Mouse (Mus musculus) kidney, embryonic 16.5 days (tissue): Measurements from ENCODE around the gene Gpr107. TPM values are rescaled to one million over a fixed set of nuclear protein-coding genes. Genes with fewer than 3 reads are reported as not detected.

Source experiments
- ATAC-seq: fragments of 200-750 bp; cut with Nextera tagmentation; 2 replicates; pipeline ENCODE4 v1.8.0; 2017; ENCODE audit warnings: moderate TSS enrichment; ENCODE audit not compliant: low FRiP score, low TSS enrichment
- H3K27ac ChIP-seq: fragments of 300-500 bp; sonication (generic); 2 replicates; pipeline ENCODE4 v1.5.1; 2014; ENCODE audit warnings: low read length
- H3K27me3 ChIP-seq: fragments of 300-500 bp; sonication (generic); 2 replicates; pipeline ENCODE4 v1.6.1; 2014; ENCODE audit warnings: low read length, control low read depth, mixed read lengths; ENCODE audit not compliant: insufficient read depth
- H3K36me3 ChIP-seq: fragments of 300-500 bp; sonication (generic); 2 replicates; pipeline ENCODE4 v1.6.1; 2014; ENCODE audit warnings: low read length, control low read depth, mixed read lengths; ENCODE audit not compliant: insufficient read depth
- H3K4me1 ChIP-seq: fragments of 300-500 bp; sonication (generic); 2 replicates; pipeline ENCODE4 v1.6.1; 2014; ENCODE audit warnings: low read length, control low read depth, mixed read lengths; ENCODE audit not compliant: insufficient read depth
- H3K4me2 ChIP-seq: fragments of 300-500 bp; sonication (generic); replicated peaks from 2 replicates; pipeline ENCODE4 v1.6.1; 2014; ENCODE audit warnings: low read depth, low read length
- H3K4me3 ChIP-seq: fragments of 300-500 bp; sonication (generic); 2 replicates; pipeline ENCODE4 v1.5.1; 2014; ENCODE audit warnings: mild to moderate bottlenecking, low read length
- H3K9ac ChIP-seq: fragments of 300-500 bp; sonication (generic); replicated peaks from 2 replicates; pipeline ENCODE4 v1.6.1; 2014; ENCODE audit warnings: low read length
- H3K9me3 ChIP-seq: fragments of 300-500 bp; sonication (generic); 2 replicates; pipeline ENCODE4 v1.6.1; 2016; ENCODE audit warnings: low read length, control low read depth
- WGBS: fragments of 180-500 bp; shearing (Covaris S2); extraction: QIAGEN DNeasy Blood & Tissue Kit; methylation state at CpG from one replicate; pipeline ENCODE4 v1.1.7; 2014; 5-methylcytosine and 5-hydroxymethylcytosine counted together
- polyA plus RNA-seq: library from polyadenylated mRNA; unstranded; fragments of >200 nt; fragmentation: Nextera tagmentation; extraction: Ambion mirVana; gene quantifications from 2 replicates; pipeline ENCODE4 v1.2.1, GENCODE M21; 2015

The Gpr107 gene
- polyA plus RNA-seq, 1 experiment from 2014 or later: 38.3 TPM

DNA sequence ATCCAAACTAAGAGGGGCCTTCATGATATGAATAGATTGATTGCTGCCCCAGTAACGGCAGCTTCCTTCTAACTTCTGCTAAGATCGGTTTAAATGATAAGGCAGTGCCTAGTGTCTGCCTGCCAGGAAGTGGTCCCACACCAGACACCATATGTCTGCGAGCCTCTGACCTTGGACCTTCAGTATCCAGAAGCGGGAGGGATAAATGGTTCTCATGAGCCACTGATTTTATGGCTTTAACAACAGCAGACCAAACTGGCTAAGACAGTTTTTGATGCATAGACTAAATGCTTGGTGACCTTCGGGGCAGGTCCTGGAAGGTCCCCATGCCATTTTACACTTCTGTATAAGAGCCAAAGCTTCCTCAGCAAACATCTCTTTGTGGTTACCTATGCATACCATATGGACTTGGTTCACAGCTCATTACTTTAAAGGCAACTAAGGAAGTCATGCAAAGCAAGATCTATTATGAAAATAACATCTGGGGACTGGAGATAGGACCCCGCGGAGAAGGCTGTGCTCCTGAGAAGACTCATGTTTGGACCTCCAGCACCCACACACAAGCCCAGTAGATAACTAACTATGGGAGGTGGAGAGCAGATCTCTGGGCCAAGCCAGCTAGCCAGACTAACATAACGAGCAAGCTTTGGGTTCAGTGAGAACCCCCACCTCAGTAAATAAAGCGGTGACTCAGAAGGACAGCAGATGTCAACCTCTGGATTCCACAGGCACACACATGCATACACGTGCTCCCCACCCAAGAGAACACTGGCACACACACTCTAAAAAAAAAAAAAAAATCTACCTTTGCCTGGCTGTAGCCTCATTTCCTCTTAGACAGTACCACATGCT is 36.8 kb upstream of the Gpr107 start:
- H3K4me1 ChIP-seq: peaks cover 21% of the 10 kb centered on the region
- 0 out of 2 replicates have a peak, but pooled peaks cover 4% of the 10 kb centered on the region for H3K36me3 ChIP-seq
- H3K4me2 ChIP-seq: no peak overlapping the region
- no peak for ATAC-seq
- 22% methylated on average over 10 of the region's 10 CpGs for WGBS
- no peak overlapping the region for H3K4me3 ChIP-seq
- peak overlapping the region; percentile 31; the same call in 1 of the 2 replicates for H3K27ac ChIP-seq
- H3K9me3 ChIP-seq: no peaks in the 10 kb centered on the region
- no peak overlapping the region for H3K9ac ChIP-seq
- H3K27me3 ChIP-seq: no peaks in the 10 kb centered on the region

DNA sequence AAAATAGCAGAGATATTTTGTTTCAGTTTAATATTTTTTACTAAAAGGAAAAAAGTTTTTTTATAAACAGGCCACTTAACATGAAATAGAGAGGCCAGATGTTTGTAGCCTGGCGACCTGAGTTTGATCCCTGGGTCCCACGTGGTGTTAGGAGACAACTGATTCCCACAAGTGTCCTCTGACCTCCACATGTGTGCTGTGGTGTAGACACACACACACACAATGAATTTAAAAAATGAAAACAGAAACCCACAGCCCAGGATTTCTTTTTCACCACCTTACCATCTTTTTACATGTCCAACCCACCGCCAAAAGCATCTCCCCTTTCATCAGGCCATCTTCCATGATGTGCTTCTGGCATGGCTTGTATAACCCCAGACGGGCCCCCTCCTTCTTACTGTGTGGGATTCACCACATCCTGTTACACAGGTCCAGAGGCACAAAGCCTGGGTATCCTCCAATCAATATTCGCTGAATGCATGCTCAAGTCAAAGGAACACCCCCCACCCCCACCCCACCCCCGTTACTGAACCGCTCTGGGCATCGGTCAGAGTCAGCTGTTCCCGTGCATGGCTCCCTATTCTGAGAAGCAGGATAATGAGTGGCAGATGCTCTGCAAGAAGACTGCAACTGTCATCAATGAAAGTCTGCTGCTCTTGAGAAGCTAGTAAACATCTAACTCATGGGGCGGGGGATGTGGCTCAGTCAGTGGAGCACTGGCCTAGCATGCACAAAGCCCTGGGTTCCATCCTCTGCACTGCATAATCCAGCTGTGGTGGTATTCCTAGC is 36.0 kb upstream of the Gpr107 start:
- no peak overlapping the region for H3K4me2 ChIP-seq
- no peak overlapping the region for H3K9ac ChIP-seq
- H3K27me3 ChIP-seq: no peaks in the 10 kb centered on the region
- H3K36me3 ChIP-seq: 0 out of 2 replicates have a peak, but pooled peaks cover 4% of the 10 kb centered on the region
- peaks cover 23% of the 10 kb centered on the region for H3K4me1 ChIP-seq
- WGBS: 49% methylated on average over 10 of the region's 10 CpGs
- no peak overlapping the region for H3K4me3 ChIP-seq
- H3K9me3 ChIP-seq: no peaks in the 10 kb centered on the region
- H3K27ac ChIP-seq: no peak overlapping the region
- ATAC-seq: no peak

- Histone ChIP-seq H3K9ac (no peak overlapping the region), H3K9me3 (no peaks in the 10 kb centered on the region), H3K4me3 (no peak overlapping the region), H3K27ac (no peak overlapping the region), H3K4me2 (no peak overlapping the region), H3K27me3 (no peaks in the 10 kb centered on the region), H3K36me3 (0 out of 2 replicates have a peak, but pooled peaks cover 4% of the 10 kb centered on the region), H3K4me1 (peaks cover 22% of the 10 kb centered on the region)
- ATAC-seq: no peak
- 93% methylated on average over 3 of the region's 3 CpGs for WGBS
Measured at GRCm38 (mm10) chr2:31118211-31118610, 33.9 kb upstream of the Gpr107 start.

- Histone ChIP-seq H3K4me1 (peaks cover 22% of the 10 kb centered on the region), H3K27ac (no peak overlapping the region), H3K27me3 (no peaks in the 10 kb centered on the region), H3K4me2 (no peak overlapping the region), H3K36me3 (0 out of 2 replicates have a peak, but pooled peaks cover 4% of the 10 kb centered on the region), H3K9me3 (no peaks in the 10 kb centered on the region), H3K9ac (no peak overlapping the region), H3K4me3 (no peak overlapping the region)
- no peak for ATAC-seq
- WGBS: 86% methylated on average over 10 of the region's 10 CpGs
Measured at GRCm38 (mm10) chr2:31118639-31119380, 33.3 kb upstream of the Gpr107 start.

DNA sequence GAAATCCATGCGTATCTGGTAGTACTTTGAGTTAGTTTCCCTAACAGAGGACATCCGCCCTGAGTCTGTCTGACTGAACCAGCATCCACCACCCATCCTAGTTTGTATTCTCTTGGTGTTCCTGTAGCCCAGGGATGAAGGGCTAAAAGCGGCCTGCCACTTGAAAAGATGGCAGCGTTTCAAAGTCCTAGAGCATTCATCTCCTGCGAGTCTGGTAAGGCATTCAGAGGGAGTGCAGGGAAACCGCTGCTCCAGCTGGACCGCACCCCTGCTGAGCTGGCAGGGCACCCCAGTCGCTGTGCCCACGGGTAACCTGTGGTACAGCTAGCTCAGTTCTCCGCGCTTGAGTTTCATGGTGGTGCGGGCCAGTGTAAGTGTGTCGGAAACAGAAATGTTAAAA is 32.3 kb upstream of the Gpr107 start:
- H3K9ac ChIP-seq: no peak overlapping the region
- no peaks in the 10 kb centered on the region for H3K27me3 ChIP-seq
- no peak overlapping the region for H3K27ac ChIP-seq
- no peak overlapping the region for H3K4me2 ChIP-seq
- WGBS: 79% methylated on average over 13 of the region's 13 CpGs
- H3K4me1 ChIP-seq: peaks cover 22% of the 10 kb centered on the region
- H3K36me3 ChIP-seq: no peaks in the 10 kb centered on the region
- H3K4me3 ChIP-seq: no peak overlapping the region
- H3K9me3 ChIP-seq: no peaks in the 10 kb centered on the region
- no peak for ATAC-seq

DNA sequence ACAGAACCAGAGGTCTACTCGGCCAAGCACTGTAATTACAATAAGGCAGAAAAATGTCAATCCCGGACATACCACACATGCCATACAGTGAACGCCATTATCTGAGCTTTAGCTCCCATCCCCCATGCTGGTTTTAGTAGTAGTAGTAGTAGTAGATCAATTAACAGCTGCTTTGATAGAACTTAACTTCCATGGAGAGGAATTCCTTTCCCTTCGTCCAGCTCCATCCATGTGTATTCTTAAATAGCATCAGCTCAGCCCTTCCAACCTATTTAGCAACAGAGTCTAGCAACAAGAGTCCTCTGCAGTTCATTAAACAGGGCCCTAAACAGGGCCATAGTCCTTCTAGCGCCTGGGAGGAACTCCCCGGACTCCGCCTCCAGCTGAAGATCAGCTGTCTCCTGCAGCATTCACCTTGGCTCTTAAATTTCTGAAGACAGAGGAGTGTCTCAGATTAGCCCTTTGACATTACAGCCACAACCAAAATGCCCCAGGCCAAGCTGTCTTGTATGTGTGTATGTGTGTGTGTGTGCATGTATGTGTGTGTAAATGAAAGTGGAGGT is 30.9 kb upstream of the Gpr107 start:
- no peak overlapping the region for H3K4me2 ChIP-seq
- H3K9me3 ChIP-seq: no peaks in the 10 kb centered on the region
- no peak overlapping the region for H3K4me3 ChIP-seq
- no peak overlapping the region for H3K27ac ChIP-seq
- no peaks in the 10 kb centered on the region for H3K27me3 ChIP-seq
- H3K36me3 ChIP-seq: no peaks in the 10 kb centered on the region
- no peak for ATAC-seq
- WGBS: 75% methylated on average over 7 of the region's 7 CpGs
- no peak overlapping the region for H3K9ac ChIP-seq
- peaks cover 8% of the 10 kb centered on the region for H3K4me1 ChIP-seq

DNA sequence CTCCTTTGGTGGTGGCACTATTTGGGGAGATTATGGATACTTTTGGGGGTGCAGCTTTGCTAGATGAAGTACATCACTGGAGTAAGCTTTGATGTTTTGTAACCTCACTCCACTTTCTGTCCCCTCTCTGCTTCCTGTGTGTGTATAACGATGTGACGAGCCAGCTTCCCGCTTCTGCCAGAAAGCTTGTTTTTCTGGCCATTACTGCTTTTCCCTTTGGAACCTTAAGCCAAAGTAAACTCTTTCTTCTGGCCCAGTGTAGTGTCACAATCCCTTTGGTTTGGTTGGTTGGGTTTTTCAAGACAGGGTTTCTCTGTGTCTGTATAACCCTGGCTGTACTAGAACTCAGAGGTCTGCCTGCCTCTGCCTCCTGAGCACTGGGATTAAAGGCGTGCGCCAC is 29.3 kb upstream of the Gpr107 start:
- H3K27ac ChIP-seq: no peak overlapping the region
- WGBS: 82% methylated on average over 5 of the region's 5 CpGs
- ATAC-seq: no peak

GRCm38 (mm10) chr2:31123493-31123892 is 28.6 kb upstream of the Gpr107 start:
- Histone ChIP-seq H3K4me2 (no peak overlapping the region), H3K27me3 (no peaks in the 10 kb centered on the region), H3K36me3 (no peaks in the 10 kb centered on the region), H3K4me1 (peaks cover 12% of the 10 kb centered on the region; the same call in 1 of the 2 replicates), H3K9me3 (no peaks in the 10 kb centered on the region), H3K9ac (no peak overlapping the region), H3K4me3 (no peak overlapping the region), H3K27ac (no peak overlapping the region)
- 92% methylated on average over 5 of the region's 5 CpGs for WGBS
- no peak for ATAC-seq

More for the DNA sequence above, 29.3 kb upstream of the Gpr107 start:
- Histone ChIP-seq H3K27me3 (no peaks in the 10 kb centered on the region), H3K4me3 (no peak overlapping the region), H3K9ac (no peak overlapping the region), H3K9me3 (no peaks in the 10 kb centered on the region), H3K4me2 (no peak overlapping the region), H3K36me3 (no peaks in the 10 kb centered on the region), H3K4me1 (peaks cover 12% of the 10 kb centered on the region; the same call in 1 of the 2 replicates)

- Histone ChIP-seq H3K4me3 (no peak overlapping the region), H3K4me2 (no peak overlapping the region), H3K9me3 (no peaks in the 10 kb centered on the region), H3K27me3 (no peaks in the 10 kb centered on the region), H3K4me1 (peaks cover 12% of the 10 kb centered on the region; the same call in 1 of the 2 replicates), H3K27ac (no peak overlapping the region), H3K36me3 (no peaks in the 10 kb centered on the region), H3K9ac (no peak overlapping the region)
- WGBS: 38% methylated on average over 2 of the region's 2 CpGs
- ATAC-seq: no peak
Measured at GRCm38 (mm10) chr2:31124694-31125093, 27.4 kb upstream of the Gpr107 start.
